Mouse (Mus musculus): ENCODE data around the gene Chrne. TPM values are rescaled to one million over a fixed set of nuclear protein-coding genes. Genes with fewer than 3 reads are reported as not detected.

Chrne gene
- polyA plus RNA-seq, 1 experiment from 2014 or later = not detected

DNA sequence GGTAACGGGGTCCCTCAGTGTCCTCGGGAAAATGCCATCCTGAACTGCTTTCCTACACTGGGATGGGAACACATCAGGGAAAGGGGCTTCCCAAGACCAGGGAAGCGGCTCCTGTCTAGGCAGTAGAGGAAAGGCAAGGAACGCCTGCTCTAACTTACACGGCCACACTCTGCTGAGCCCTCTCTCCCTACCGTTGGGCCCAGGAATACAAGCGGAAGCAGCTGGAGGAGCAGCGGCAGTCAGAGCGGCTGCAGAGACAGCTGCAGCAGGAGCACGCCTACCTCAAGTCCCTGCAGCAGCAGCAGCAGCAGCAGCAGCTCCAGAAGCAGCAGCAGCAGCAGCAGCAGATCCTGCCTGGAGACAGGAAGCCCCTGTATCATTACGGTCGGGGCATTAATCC is 12.3 kb downstream of the Chrne start:
- H3K36me3 ChIP-seq (ENCODE audit: control insufficient read depth, insufficient read depth, low read length) = peaks cover 62% of the 10 kb centered on the region
- H3K4me1 ChIP-seq (replicated peaks; ENCODE audit: control insufficient read depth, insufficient read depth, low read length) = no peaks in the 10 kb centered on the region
- no peak overlapping the region for H3K4me3 ChIP-seq (ENCODE audit: low read depth, low read length)
- no peak overlapping the region for H3K27ac ChIP-seq (ENCODE audit: low read depth, low read length)
- H3K9ac ChIP-seq (ENCODE audit: low read depth, low read length) = no peak overlapping the region
- H3K9me3 ChIP-seq (ENCODE audit: control insufficient read depth, low read length) = no peaks in the 10 kb centered on the region
- H3K4me2 ChIP-seq = no peak overlapping the region
- DNase-seq (ENCODE audit: low spot score) (no peak), ATAC-seq (replicated peaks; ENCODE audit: low FRiP score) (no peak)
- 81% methylated on average over 12 of the region's 12 CpGs for WGBS
- no peaks in the 10 kb centered on the region for H3K27me3 ChIP-seq (replicated peaks; ENCODE audit: control insufficient read depth, insufficient read depth, low read length)

DNA sequence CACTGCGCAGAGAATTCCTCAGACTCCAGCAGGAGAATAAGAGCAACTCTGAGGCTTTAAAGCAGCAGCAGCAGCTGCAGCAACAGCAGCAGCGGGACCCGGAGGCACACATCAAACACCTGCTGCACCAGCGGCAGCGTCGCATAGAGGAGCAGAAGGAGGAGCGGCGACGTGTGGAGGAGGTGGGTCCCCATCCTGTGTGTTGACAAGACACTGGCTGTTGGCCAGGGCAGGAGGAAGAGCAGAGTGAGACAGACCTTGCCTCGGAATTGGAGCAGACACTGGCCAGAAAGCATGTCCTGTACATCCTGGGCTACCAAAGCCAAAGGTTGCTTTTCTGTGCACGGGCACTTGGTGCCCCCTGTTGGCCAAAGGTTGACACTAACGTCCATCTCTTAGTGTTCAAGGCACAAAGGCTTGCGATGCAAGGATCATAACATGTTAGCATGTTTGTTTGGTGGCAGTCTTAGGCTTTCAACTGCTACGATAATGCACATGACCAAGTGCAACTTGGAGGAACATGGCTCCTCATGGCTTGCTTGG is 13.9 kb downstream of the Chrne start:
- no peak overlapping the region for H3K4me3 ChIP-seq (ENCODE audit: low read depth, low read length)
- ATAC-seq (replicated peaks; ENCODE audit: low FRiP score) (no peak), DNase-seq (ENCODE audit: low spot score) (peak; percentile 63)
- no peaks in the 10 kb centered on the region for H3K9me3 ChIP-seq (ENCODE audit: control insufficient read depth, low read length)
- 66% methylated on average over 14 of the region's 14 CpGs for WGBS
- no peaks in the 10 kb centered on the region for H3K4me1 ChIP-seq (replicated peaks; ENCODE audit: control insufficient read depth, insufficient read depth, low read length)
- no peak overlapping the region for H3K4me2 ChIP-seq
- no peak overlapping the region for H3K9ac ChIP-seq (ENCODE audit: low read depth, low read length)
- H3K27ac ChIP-seq (ENCODE audit: low read depth, low read length) = no peak overlapping the region
- H3K27me3 ChIP-seq (replicated peaks; ENCODE audit: control insufficient read depth, insufficient read depth, low read length) = no peaks in the 10 kb centered on the region
- peaks cover 55% of the 10 kb centered on the region for H3K36me3 ChIP-seq (ENCODE audit: control insufficient read depth, insufficient read depth, low read length)

DNA sequence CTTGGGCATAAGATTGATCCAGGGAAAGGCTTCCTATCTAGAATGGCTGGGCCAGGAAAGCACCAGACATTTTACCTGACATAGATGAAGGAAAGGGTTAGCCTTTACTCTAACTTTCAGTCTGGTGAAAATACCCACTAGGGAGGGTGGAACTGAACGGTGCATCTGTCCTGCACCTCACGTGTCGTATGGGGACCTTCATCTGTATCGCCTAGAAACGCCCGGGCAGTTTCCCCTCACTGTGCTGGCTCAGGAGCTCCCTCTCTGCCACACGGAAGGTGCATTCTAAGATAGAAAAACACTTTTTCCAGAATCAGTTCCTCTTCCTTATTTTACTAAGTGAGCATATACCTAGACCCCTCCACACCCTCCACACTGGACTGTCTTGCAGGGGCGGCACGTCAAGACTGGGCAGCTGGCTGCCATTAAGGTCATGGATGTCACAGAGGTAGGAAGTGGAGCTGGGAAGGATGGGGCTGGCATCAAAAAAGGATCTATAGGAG is 20.5 kb downstream of the Chrne start:
- peaks cover 26% of the 10 kb centered on the region for H3K4me1 ChIP-seq (replicated peaks; ENCODE audit: control insufficient read depth, insufficient read depth, low read length)
- no peak overlapping the region for H3K27ac ChIP-seq (ENCODE audit: low read depth, low read length)
- ATAC-seq (replicated peaks; ENCODE audit: low FRiP score) (no peak), DNase-seq (ENCODE audit: low spot score) (no peak)
- no peak overlapping the region for H3K4me3 ChIP-seq (ENCODE audit: low read depth, low read length)
- H3K9ac ChIP-seq (ENCODE audit: low read depth, low read length) = no peak overlapping the region
- no peaks in the 10 kb centered on the region for H3K27me3 ChIP-seq (replicated peaks; ENCODE audit: control insufficient read depth, insufficient read depth, low read length)
- no peak overlapping the region for H3K4me2 ChIP-seq
- peaks cover 16% of the 10 kb centered on the region; the same call in 1 of the 2 replicates for H3K36me3 ChIP-seq (ENCODE audit: control insufficient read depth, insufficient read depth, low read length)
- no peaks in the 10 kb centered on the region for H3K9me3 ChIP-seq (ENCODE audit: control insufficient read depth, low read length)
- WGBS = 84% methylated on average over 9 of the region's 9 CpGs

DNA sequence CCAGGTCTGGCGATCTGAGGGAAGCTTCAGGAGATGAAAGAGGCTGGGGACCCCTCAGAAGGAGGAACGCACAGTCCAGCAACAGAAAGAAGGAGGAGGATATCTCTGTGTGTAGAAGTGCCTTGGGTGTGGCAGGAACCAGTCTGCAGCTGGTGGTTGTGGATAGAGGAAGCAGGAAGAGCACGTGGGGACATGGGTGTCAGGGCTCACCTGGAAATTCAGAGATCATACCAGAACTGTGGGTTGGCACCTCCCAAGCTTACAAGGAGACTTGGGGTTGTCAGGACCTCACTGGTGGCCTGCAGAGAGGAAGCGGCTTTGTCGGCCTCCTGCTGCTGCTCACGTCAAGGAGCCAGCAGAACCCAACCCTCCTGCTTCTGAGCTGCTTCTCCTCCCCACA is 21.7 kb downstream of the Chrne start:
- WGBS = 45% methylated on average over 6 of the region's 6 CpGs
- H3K9ac ChIP-seq (ENCODE audit: low read depth, low read length) = no peak overlapping the region
- no peaks in the 10 kb centered on the region for H3K27me3 ChIP-seq (replicated peaks; ENCODE audit: control insufficient read depth, insufficient read depth, low read length)
- no peak overlapping the region; the same call in 1 of the 2 replicates for H3K4me2 ChIP-seq
- no peak for DNase-seq (ENCODE audit: low spot score)
- H3K4me1 ChIP-seq (replicated peaks; ENCODE audit: control insufficient read depth, insufficient read depth, low read length) = peaks cover 26% of the 10 kb centered on the region
- no peaks in the 10 kb centered on the region for H3K9me3 ChIP-seq (ENCODE audit: control insufficient read depth, low read length)
- H3K36me3 ChIP-seq (ENCODE audit: control insufficient read depth, insufficient read depth, low read length) = peaks cover 12% of the 10 kb centered on the region; the same call in 1 of the 2 replicates
- no peak overlapping the region for H3K27ac ChIP-seq (ENCODE audit: low read depth, low read length)
- H3K4me3 ChIP-seq (ENCODE audit: low read depth, low read length) = no peak overlapping the region
- ATAC-seq (replicated peaks; ENCODE audit: low FRiP score) = peak; percentile 68

DNA sequence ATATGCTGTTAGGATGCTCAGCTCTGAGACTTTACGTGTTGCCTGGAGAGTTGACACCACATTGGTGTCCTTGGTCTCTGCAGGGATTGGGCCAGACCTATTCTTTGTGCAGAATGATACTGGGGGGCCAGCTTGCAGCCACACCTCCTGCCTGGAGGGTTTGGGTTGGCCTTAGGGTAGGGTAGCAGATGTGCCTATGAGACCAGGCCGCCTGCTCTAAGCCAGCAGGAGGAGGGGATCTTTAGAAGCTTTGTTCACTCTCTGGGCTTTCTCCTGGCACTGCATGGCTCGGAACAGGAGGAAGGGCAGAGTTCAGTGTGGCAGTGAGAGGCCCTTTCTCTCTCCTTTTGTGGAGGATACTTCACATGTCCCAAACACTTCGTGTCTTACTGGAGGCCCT is 22.9 kb downstream of the Chrne start:
- DNase-seq (ENCODE audit: low spot score) (no peak), ATAC-seq (replicated peaks; ENCODE audit: low FRiP score) (no peak)
- Histone ChIP-seq H3K4me2 (no peak overlapping the region), H3K27me3 (replicated peaks; ENCODE audit: control insufficient read depth, insufficient read depth, low read length) (no peaks in the 10 kb centered on the region), H3K36me3 (ENCODE audit: control insufficient read depth, insufficient read depth, low read length) (peaks cover 9% of the 10 kb centered on the region; the same call in 1 of the 2 replicates), H3K4me3 (ENCODE audit: low read depth, low read length) (no peak overlapping the region), H3K9me3 (ENCODE audit: control insufficient read depth, low read length) (no peaks in the 10 kb centered on the region), H3K9ac (ENCODE audit: low read depth, low read length) (no peak overlapping the region), H3K27ac (ENCODE audit: low read depth, low read length) (no peak overlapping the region), H3K4me1 (replicated peaks; ENCODE audit: control insufficient read depth, insufficient read depth, low read length) (peaks cover 26% of the 10 kb centered on the region)
- WGBS = 78% methylated on average over 4 of the region's 4 CpGs

DNA sequence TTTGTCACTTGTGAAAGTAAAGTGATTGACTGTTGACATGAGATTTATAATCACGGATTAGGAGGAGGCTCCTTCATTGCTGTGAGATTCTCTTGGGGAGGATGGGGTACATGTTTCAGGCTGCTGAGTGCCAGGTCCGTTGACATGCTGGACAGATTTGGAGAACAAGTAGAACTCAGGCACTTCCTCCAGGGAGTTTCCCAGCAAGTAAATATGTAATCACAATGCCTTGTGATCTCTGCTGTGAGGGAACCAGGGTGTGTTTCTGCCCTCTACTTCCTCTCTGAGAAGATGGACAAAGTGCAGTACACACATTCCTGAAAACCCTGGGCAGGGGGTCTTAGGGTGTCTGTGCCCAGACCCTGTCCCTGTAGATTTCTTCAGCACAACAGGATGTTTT is 23.4 kb downstream of the Chrne start:
- peaks cover 26% of the 10 kb centered on the region for H3K4me1 ChIP-seq (replicated peaks; ENCODE audit: control insufficient read depth, insufficient read depth, low read length)
- DNase-seq (ENCODE audit: low spot score) (no peak), ATAC-seq (replicated peaks; ENCODE audit: low FRiP score) (no peak)
- H3K9me3 ChIP-seq (ENCODE audit: control insufficient read depth, low read length) = no peaks in the 10 kb centered on the region
- no peak overlapping the region for H3K4me3 ChIP-seq (ENCODE audit: low read depth, low read length)
- H3K27me3 ChIP-seq (replicated peaks; ENCODE audit: control insufficient read depth, insufficient read depth, low read length) = no peaks in the 10 kb centered on the region
- 66% methylated on average over 2 of the region's 2 CpGs for WGBS
- H3K4me2 ChIP-seq = no peak overlapping the region
- H3K36me3 ChIP-seq (ENCODE audit: control insufficient read depth, insufficient read depth, low read length) = peaks cover 9% of the 10 kb centered on the region; the same call in 1 of the 2 replicates
- H3K9ac ChIP-seq (ENCODE audit: low read depth, low read length) = no peak overlapping the region
- no peak overlapping the region for H3K27ac ChIP-seq (ENCODE audit: low read depth, low read length)

DNA sequence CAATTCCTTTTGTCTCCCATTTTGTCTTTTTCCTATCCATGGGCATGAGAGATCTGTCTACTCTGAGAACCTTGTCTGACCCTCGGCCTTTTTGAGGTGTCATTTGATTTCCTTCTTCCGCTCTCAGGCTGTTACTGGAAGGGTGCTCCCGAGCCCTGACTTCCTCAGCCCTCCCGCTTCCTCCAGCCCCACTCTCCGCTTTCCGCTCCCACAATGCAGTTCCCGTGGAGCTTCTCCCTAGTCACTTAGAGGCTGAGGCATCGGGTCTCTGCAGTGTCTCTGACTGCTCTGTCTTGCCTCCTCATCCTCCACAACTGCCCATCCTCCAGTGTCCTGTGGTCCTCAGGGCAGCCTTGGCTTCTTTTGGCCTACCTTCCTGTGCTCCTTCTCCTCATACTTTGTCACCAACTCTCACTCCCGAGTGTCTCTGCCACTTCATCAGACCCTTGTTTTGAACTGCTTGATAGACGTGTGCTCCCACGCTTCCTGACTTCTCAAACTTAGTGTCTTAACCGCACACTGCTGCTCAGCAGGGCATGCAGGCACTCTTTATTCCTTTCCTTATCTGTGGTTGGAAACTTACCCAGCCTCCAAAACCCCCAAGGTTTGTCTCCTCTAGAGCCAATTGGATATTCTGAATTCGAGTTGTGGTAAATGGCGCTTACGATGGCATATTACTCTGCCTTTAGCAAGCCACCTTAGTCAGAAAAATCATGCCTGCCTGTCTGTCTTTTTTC is 24.6 kb downstream of the Chrne start:
- Histone ChIP-seq H3K4me2 (no peak overlapping the region), H3K4me1 (replicated peaks; ENCODE audit: control insufficient read depth, insufficient read depth, low read length) (peaks cover 26% of the 10 kb centered on the region), H3K27me3 (replicated peaks; ENCODE audit: control insufficient read depth, insufficient read depth, low read length) (no peaks in the 10 kb centered on the region), H3K9me3 (ENCODE audit: control insufficient read depth, low read length) (no peaks in the 10 kb centered on the region), H3K36me3 (ENCODE audit: control insufficient read depth, insufficient read depth, low read length) (peaks cover 7% of the 10 kb centered on the region; the same call in 1 of the 2 replicates), H3K27ac (ENCODE audit: low read depth, low read length) (no peak overlapping the region), H3K4me3 (ENCODE audit: low read depth, low read length) (no peak overlapping the region), H3K9ac (ENCODE audit: low read depth, low read length) (no peak overlapping the region)
- 64% methylated on average over 15 of the region's 15 CpGs for WGBS
- DNase-seq (ENCODE audit: low spot score) = no peak
- no peak for ATAC-seq (replicated peaks; ENCODE audit: low FRiP score)

DNA sequence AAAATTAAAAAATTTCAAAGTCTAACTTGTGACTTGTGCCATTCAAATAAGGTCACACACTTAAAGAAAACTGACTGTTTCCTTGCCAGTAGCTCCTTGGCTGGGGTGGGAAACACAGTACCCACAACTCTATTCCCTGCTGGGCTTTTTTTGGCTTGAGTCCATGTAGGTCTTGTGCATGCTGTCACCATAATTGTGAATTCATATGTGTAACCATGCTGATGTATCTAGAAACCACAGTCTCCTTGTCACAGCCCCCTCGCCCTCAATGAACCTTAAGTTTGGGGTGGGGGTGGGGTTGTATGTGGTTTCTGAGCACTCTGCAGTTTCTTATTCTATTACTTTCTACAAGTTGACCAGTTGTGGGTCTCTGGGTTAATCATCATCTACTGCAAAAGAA is 27.3 kb downstream of the Chrne start:
- ATAC-seq (replicated peaks; ENCODE audit: low FRiP score) (no peak), DNase-seq (ENCODE audit: low spot score) (no peak)
- no peak overlapping the region for H3K4me2 ChIP-seq
- WGBS = 55% methylated on average over 1 of the region's 1 CpGs
- H3K4me3 ChIP-seq (ENCODE audit: low read depth, low read length) = no peak overlapping the region
- no peak overlapping the region for H3K27ac ChIP-seq (ENCODE audit: low read depth, low read length)
- H3K4me1 ChIP-seq (replicated peaks; ENCODE audit: control insufficient read depth, insufficient read depth, low read length) = peaks cover 17% of the 10 kb centered on the region
- H3K9me3 ChIP-seq (ENCODE audit: control insufficient read depth, low read length) = no peaks in the 10 kb centered on the region
- H3K9ac ChIP-seq (ENCODE audit: low read depth, low read length) = no peak overlapping the region
- no peaks in the 10 kb centered on the region for H3K36me3 ChIP-seq (ENCODE audit: control insufficient read depth, insufficient read depth, low read length)
- H3K27me3 ChIP-seq (replicated peaks; ENCODE audit: control insufficient read depth, insufficient read depth, low read length) = no peaks in the 10 kb centered on the region

DNA sequence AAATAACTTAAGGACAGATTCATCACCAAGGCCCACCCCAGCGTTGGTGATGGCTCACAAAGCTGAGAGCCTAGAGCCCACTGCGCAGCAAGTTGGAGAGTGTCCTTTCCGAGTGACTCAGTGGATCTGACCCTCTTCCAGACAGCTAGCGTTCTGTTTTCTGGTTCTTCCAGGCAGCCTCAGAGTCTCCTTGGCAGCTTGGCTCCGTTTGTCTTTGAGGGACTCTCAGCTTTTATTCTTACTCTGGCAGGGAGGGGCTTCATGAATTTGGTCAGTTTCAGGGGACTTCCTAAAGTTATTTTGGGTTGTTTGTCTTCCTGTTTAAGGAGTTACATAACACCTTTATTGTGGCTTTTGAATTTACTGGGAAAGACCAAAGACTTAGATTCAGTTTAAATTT is 32.1 kb downstream of the Chrne start:
- Histone ChIP-seq H3K4me2 (no peak overlapping the region), H3K27ac (ENCODE audit: low read depth, low read length) (no peak overlapping the region), H3K4me3 (ENCODE audit: low read depth, low read length) (no peak overlapping the region), H3K9ac (ENCODE audit: low read depth, low read length) (no peak overlapping the region), H3K4me1 (replicated peaks; ENCODE audit: control insufficient read depth, insufficient read depth, low read length) (0 out of 2 replicates have a peak, but pooled peaks cover 5% of the 10 kb centered on the region), H3K27me3 (replicated peaks; ENCODE audit: control insufficient read depth, insufficient read depth, low read length) (no peaks in the 10 kb centered on the region), H3K9me3 (ENCODE audit: control insufficient read depth, low read length) (no peaks in the 10 kb centered on the region), H3K36me3 (ENCODE audit: control insufficient read depth, insufficient read depth, low read length) (no peaks in the 10 kb centered on the region)
- ATAC-seq (replicated peaks; ENCODE audit: low FRiP score) = no peak
- 74% methylated on average over 5 of the region's 5 CpGs for WGBS
- DNase-seq (ENCODE audit: low spot score) = no peak

All from liver, embryonic 11.5 days (tissue).